Mouse (Mus musculus) liver, postnatal 0 days (tissue): Measurements from ENCODE around the gene Tnfaip8l1.

ENCODE experiments used
- CTCF ChIP-seq: sonication (generic); IDR thresholded peaks from 2 replicates; pipeline ENCODE4 v1.5.1; 2016; ENCODE audit warnings: antibody characterized with exemption, low read depth
- EP300 ChIP-seq: IDR thresholded peaks from 2 replicates; pipeline ENCODE4 v1.6.1; 2016; ENCODE audit warnings: antibody characterized with exemption, low read depth, mild to moderate bottlenecking

- TF ChIP-seq CTCF: no peak
- TF ChIP-seq EP300: 0 out of 2 replicates have a peak, but pooled peaks have one; percentile 20
Measured at GRCm38 (mm10) chr17:56169830-56170229, 7.6 kb downstream of the Tnfaip8l1 start.
